Mouse (Mus musculus): ENCODE measurements around the gene Csrnp2. TPM values are rescaled to one million over a fixed set of nuclear protein-coding genes. Genes with fewer than 3 reads are reported as not detected.

Gene Csrnp2
- polyA plus RNA-seq, 1 experiment = 18.3 TPM

DNA sequence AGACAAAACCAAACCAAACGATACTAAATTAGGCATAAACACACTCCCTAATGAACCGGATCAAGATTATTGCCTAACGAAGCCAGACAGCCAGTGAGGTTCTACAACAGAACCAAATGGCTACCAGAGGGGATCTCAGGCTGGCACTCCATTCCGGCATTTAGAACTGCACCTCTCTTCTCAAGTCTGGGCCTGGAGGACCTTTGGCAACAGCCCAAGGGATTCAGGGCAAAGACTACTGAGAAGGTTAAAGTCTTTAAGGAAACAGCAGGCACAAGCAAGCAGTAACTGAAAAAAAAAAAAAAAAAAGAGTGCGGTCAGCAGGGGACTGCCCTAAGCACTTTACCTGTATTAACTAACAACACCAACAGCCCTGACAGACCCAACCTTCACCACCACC is 33.2 kb downstream of the Csrnp2 start:
- no peaks in the 10 kb centered on the region for H3K27me3 ChIP-seq (ENCODE audit: control insufficient read depth, insufficient read depth, low read length)
- H3K4me1 ChIP-seq (ENCODE audit: control insufficient read depth, insufficient read depth, low read length) = no peaks in the 10 kb centered on the region
- H3K27ac ChIP-seq (ENCODE audit: insufficient read depth, low read length) = no peak overlapping the region
- TF ChIP-seq POLR2A (IDR thresholded peaks at IDR 0.05; ENCODE audit: borderline replicate concordance, insufficient read depth, low read length) (no peak), CTCF (IDR thresholded peaks at IDR 0.05; ENCODE audit: borderline replicate concordance, insufficient read depth, low read depth, low read length) (no peak)
- no peak overlapping the region for H3K4me3 ChIP-seq (replicated peaks; ENCODE audit: insufficient read depth, low read depth, low read length)
- DNase-seq = no peak
- 53% methylated on average over 5 of the region's 5 CpGs for WGBS

DNA sequence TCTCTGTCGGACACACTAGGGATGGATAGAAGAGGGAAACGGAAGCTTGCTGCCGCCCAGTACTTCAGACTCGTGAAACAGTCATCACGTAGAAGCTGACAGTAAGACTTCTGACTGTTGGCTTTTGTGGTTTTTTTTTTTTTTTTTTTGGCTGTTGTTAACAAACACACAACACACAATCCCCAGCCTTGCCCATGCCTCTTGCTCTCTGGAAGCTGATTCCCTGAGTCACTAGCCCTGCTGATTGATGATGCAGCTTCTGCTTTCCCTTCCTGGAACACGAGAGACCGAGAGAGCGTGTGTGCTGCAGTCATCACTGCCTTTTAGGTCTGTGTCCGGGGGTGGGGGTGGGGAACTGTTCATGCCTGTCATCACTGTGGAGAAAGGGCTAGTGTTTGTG is 33.6 kb downstream of the Csrnp2 start:
- H3K27ac ChIP-seq (ENCODE audit: insufficient read depth, low read length) = no peak overlapping the region
- H3K27me3 ChIP-seq (ENCODE audit: control insufficient read depth, insufficient read depth, low read length) = no peaks in the 10 kb centered on the region
- H3K4me1 ChIP-seq (ENCODE audit: control insufficient read depth, insufficient read depth, low read length) = no peaks in the 10 kb centered on the region
- DNase-seq = no peak
- WGBS = 84% methylated on average over 9 of the region's 9 CpGs
- TF ChIP-seq POLR2A (IDR thresholded peaks at IDR 0.05; ENCODE audit: borderline replicate concordance, insufficient read depth, low read length) (no peak), CTCF (IDR thresholded peaks at IDR 0.05; ENCODE audit: borderline replicate concordance, insufficient read depth, low read depth, low read length) (no peak)
- no peak overlapping the region for H3K4me3 ChIP-seq (replicated peaks; ENCODE audit: insufficient read depth, low read depth, low read length)

DNA sequence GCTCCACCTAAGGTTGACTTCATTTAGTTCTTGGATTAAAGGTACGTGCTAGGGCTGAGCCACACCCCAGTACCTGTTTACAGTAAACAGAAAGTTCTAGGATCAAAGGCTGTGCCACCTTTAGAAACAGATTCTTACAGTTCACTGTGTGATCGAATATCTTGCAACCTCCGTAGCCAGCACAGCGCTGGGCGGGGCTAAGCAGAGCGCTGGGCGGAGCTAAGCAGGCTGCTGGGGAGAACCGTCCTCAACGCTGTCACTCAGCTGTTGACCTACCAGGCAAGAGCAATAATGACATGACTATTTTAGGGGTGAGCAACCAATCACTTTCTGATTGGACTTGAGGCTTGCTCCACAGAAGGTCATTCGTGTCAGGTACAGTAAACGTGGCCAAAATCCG is 34.3 kb downstream of the Csrnp2 start:
- 29% methylated on average over 12 of the region's 12 CpGs for WGBS

DNA sequence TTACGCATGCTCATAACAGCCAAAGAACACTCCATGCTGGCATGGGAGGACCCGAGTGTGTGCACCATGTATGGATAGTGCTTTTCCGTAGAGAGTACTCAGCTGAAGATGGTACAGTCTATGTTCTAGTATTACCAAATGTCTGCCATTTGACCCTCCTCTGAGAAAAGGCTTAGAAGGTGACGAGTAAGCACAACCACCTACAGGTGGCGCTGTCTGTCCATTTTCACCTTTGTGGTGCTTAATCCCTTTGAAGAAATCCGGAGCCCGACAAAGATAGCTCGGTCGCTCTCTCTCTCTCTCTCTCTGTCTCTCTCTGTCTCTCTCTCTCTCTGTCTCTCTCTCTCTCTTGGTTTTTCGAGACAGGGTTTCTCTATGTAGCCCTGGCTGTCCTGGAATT is 37.2 kb downstream of the Csrnp2 start:
- no peaks in the 10 kb centered on the region for H3K27me3 ChIP-seq (ENCODE audit: control insufficient read depth, insufficient read depth, low read length)
- no peak overlapping the region for H3K4me3 ChIP-seq (replicated peaks; ENCODE audit: insufficient read depth, low read depth, low read length)
- DNase-seq = peak; percentile 58 to 64
- no peaks in the 10 kb centered on the region for H3K4me1 ChIP-seq (ENCODE audit: control insufficient read depth, insufficient read depth, low read length)
- TF ChIP-seq POLR2A (IDR thresholded peaks at IDR 0.05; ENCODE audit: borderline replicate concordance, insufficient read depth, low read length) (no peak), CTCF (IDR thresholded peaks at IDR 0.05; ENCODE audit: borderline replicate concordance, insufficient read depth, low read depth, low read length) (peak; percentile 63)
- 39% methylated on average over 10 of the region's 10 CpGs for WGBS
- no peak overlapping the region for H3K27ac ChIP-seq (ENCODE audit: insufficient read depth, low read length)

More for the DNA sequence above, 34.3 kb downstream of the Csrnp2 start:
- no peak overlapping the region for H3K27ac ChIP-seq (ENCODE audit: insufficient read depth, low read length)
- no peak for DNase-seq
- no peak overlapping the region for H3K4me3 ChIP-seq (replicated peaks; ENCODE audit: insufficient read depth, low read depth, low read length)
- TF ChIP-seq CTCF (IDR thresholded peaks at IDR 0.05; ENCODE audit: borderline replicate concordance, insufficient read depth, low read depth, low read length) = no peak
- no peak for TF ChIP-seq POLR2A (IDR thresholded peaks at IDR 0.05; ENCODE audit: borderline replicate concordance, insufficient read depth, low read length)
- no peaks in the 10 kb centered on the region for H3K27me3 ChIP-seq (ENCODE audit: control insufficient read depth, insufficient read depth, low read length)
- H3K4me1 ChIP-seq (ENCODE audit: control insufficient read depth, insufficient read depth, low read length) = no peaks in the 10 kb centered on the region

DNA sequence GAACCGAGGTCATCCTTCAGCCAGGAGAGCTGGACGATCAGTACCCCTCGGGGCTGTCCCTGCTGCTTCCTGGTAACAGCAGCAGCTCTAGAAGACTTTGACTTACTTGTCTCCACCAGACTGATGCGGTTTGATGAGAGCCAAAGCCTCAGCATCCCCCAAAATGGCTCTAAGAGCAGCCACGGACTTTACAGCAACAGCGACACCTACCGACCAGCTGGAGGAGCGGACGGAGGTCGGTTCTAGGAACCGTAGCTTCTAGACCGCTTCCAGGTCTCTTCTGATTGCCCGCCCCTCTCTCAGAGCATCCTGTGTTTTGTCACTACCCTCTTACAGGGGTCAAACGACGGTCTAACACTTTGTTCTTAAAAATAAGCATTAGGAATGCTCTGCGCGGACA is 37.9 kb downstream of the Csrnp2 start:
- Histone ChIP-seq H3K4me1 (ENCODE audit: control insufficient read depth, insufficient read depth, low read length) (no peaks in the 10 kb centered on the region), H3K27ac (ENCODE audit: insufficient read depth, low read length) (no peak overlapping the region), H3K4me3 (replicated peaks; ENCODE audit: insufficient read depth, low read depth, low read length) (no peak overlapping the region), H3K27me3 (ENCODE audit: control insufficient read depth, insufficient read depth, low read length) (no peaks in the 10 kb centered on the region)
- peak; percentile 60 to 76 for DNase-seq
- 7% methylated on average over 17 of the region's 17 CpGs for WGBS
- peak; percentile 91 for TF ChIP-seq CTCF (IDR thresholded peaks at IDR 0.05; ENCODE audit: borderline replicate concordance, insufficient read depth, low read depth, low read length)
- TF ChIP-seq POLR2A (IDR thresholded peaks at IDR 0.05; ENCODE audit: borderline replicate concordance, insufficient read depth, low read length) = no peak

DNA sequence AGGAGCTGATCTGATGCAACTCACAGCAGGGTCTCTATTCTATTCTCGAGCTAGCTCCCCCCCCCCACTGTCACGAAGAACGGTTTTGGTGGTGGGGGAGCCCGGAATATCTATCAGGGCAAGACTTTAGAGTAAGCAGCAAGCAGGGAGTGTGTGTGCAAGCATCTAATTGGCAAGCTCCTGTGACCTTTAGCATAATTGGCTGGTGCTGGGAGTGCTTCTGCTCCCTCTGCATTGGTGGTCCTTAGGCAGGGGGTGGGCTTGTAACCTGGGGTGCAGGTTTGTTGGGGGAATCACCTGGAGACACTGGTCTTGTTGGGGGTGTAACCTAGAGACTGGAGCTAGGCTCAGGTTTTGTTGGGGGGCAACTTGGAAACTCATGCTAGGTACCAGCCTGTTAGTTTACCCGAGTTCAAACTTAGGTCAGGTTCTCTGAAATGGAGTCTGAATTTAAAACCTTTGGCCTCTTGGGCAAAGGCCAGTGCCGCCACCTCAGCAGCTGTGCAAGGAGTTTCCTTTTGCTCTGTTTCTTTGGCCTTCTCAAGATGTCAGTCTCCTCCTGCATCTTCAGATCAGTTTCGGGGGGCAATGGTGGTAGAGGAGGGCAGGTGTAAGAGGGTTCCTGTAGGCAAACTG is 38.8 kb downstream of the Csrnp2 start:
- Histone ChIP-seq H3K4me1 (ENCODE audit: control insufficient read depth, insufficient read depth, low read length) (no peaks in the 10 kb centered on the region), H3K27me3 (ENCODE audit: control insufficient read depth, insufficient read depth, low read length) (no peaks in the 10 kb centered on the region), H3K4me3 (replicated peaks; ENCODE audit: insufficient read depth, low read depth, low read length) (no peak overlapping the region), H3K27ac (ENCODE audit: insufficient read depth, low read length) (no peak overlapping the region)
- no peak for TF ChIP-seq POLR2A (IDR thresholded peaks at IDR 0.05; ENCODE audit: borderline replicate concordance, insufficient read depth, low read length)
- no peak for TF ChIP-seq CTCF (IDR thresholded peaks at IDR 0.05; ENCODE audit: borderline replicate concordance, insufficient read depth, low read depth, low read length)
- 49% methylated on average over 7 of the region's 7 CpGs for WGBS
- DNase-seq = no peak

DNA sequence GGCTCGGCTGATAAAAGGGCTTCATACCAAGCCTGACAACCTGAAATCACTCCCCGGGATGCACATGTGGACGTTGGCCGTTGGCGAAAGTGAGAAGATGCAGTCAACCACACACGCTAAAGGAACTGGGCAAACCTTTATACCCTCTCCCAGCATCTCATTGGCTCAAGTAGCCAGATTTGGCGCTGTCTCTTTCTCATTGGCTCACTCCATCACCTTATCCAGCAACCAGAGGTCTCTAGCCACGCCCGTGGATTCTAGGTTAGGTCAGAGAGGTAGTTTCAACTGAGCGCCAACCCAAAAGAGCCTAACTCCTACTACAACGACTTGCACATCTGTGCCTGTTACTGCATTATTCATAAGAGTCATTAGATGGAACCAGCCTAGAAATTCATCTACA is 42.8 kb downstream of the Csrnp2 start:
- Histone ChIP-seq H3K4me1 (ENCODE audit: control insufficient read depth, insufficient read depth, low read length) (peaks cover 3% of the 10 kb centered on the region; the same call in 1 of the 2 replicates), H3K4me3 (replicated peaks; ENCODE audit: insufficient read depth, low read depth, low read length) (no peak overlapping the region), H3K27ac (ENCODE audit: insufficient read depth, low read length) (no peak overlapping the region), H3K27me3 (ENCODE audit: control insufficient read depth, insufficient read depth, low read length) (no peaks in the 10 kb centered on the region)
- 83% methylated on average over 11 of the region's 11 CpGs for WGBS
- DNase-seq = no peak
- TF ChIP-seq POLR2A (IDR thresholded peaks at IDR 0.05; ENCODE audit: borderline replicate concordance, insufficient read depth, low read length) = no peak
- no peak for TF ChIP-seq CTCF (IDR thresholded peaks at IDR 0.05; ENCODE audit: borderline replicate concordance, insufficient read depth, low read depth, low read length)

DNA sequence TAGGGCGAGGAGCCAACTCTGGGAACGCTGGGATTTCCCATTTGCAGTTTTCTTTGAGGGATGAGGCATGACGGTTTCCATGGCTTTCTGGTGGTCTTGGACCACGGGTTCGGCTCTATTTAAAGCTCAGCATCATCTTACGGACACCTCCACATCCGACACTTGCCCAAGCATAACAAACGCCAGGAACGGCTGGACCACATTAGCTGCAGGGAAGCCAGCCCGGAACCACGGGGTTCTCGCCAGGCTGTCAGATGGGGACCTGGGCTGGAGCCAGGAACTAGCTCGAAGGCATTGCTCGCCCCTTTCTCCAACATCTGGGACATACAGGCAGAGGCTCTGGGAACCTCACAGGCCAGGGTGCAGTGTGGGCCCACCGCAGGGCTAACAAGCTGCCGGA is 44.0 kb downstream of the Csrnp2 start:
- Histone ChIP-seq H3K27ac (ENCODE audit: insufficient read depth, low read length) (no peak overlapping the region), H3K4me3 (replicated peaks; ENCODE audit: insufficient read depth, low read depth, low read length) (no peak overlapping the region), H3K4me1 (ENCODE audit: control insufficient read depth, insufficient read depth, low read length) (peaks cover 3% of the 10 kb centered on the region; the same call in 1 of the 2 replicates), H3K27me3 (ENCODE audit: control insufficient read depth, insufficient read depth, low read length) (no peaks in the 10 kb centered on the region)
- WGBS = 11% methylated on average over 16 of the region's 16 CpGs
- no peak for TF ChIP-seq POLR2A (IDR thresholded peaks at IDR 0.05; ENCODE audit: borderline replicate concordance, insufficient read depth, low read length)
- TF ChIP-seq CTCF (IDR thresholded peaks at IDR 0.05; ENCODE audit: borderline replicate concordance, insufficient read depth, low read depth, low read length) = no peak
- DNase-seq = peak; percentile 49 to 51
